Mouse (Mus musculus) T-cell, adult 2 months (primary cell): ENCODE results near the gene Nipal1.

Source experiments
- DNase-seq: peaks from one replicate; pipeline ENCODE4 v3.0.0; 2022; ENCODE audit warnings: low spot score

Gene Nipal1

GRCm38 (mm10) chr5:72665281-72665680, 17.7 kb downstream of the Nipal1 start:
- peak; percentile 51 for DNase-seq

GRCm38 (mm10) chr5:72666428-72666827, 18.8 kb downstream of the Nipal1 start:
- DNase-seq, result no peak

GRCm38 (mm10) chr5:72668351-72668750, 20.8 kb downstream of the Nipal1 start:
- no peak for DNase-seq

GRCm38 (mm10) chr5:72671017-72671699, 23.6 kb downstream of the Nipal1 start:
- DNase-seq, result no peak

GRCm38 (mm10) chr5:72674994-72675542, 27.5 kb downstream of the Nipal1 start:
- no peak for DNase-seq

GRCm38 (mm10) chr5:72681451-72681850, 33.9 kb downstream of the Nipal1 start:
- DNase-seq, result no peak

GRCm38 (mm10) chr5:72689556-72689955, 42.0 kb downstream of the Nipal1 start:
- no peak for DNase-seq

GRCm38 (mm10) chr5:72690516-72690915, 42.9 kb downstream of the Nipal1 start:
- no peak for DNase-seq

- no peak for DNase-seq
Measured at GRCm38 (mm10) chr5:72694684-72695083, 47.1 kb downstream of the Nipal1 start.

GRCm38 (mm10) chr5:72696491-72696890, 48.9 kb downstream of the Nipal1 start:
- no peak for DNase-seq

- DNase-seq, result no peak
Measured at GRCm38 (mm10) chr5:72698343-72698742, 50.7 kb downstream of the Nipal1 start.

GRCm38 (mm10) chr5:72698818-72699499, 51.4 kb downstream of the Nipal1 start:
- DNase-seq, result no peak

- DNase-seq, result no peak
Measured at GRCm38 (mm10) chr5:72699500-72699818, 51.9 kb downstream of the Nipal1 start.

- no peak for DNase-seq
Measured at GRCm38 (mm10) chr5:72702202-72702601, 54.6 kb downstream of the Nipal1 start.

GRCm38 (mm10) chr5:72706095-72706494, 58.5 kb downstream of the Nipal1 start:
- DNase-seq, result no peak

GRCm38 (mm10) chr5:72706722-72707121, 59.1 kb downstream of the Nipal1 start:
- no peak for DNase-seq

- DNase-seq, result no peak
Measured at GRCm38 (mm10) chr5:72709451-72709850, 61.9 kb downstream of the Nipal1 start.

GRCm38 (mm10) chr5:72709976-72710375, 62.4 kb downstream of the Nipal1 start:
- DNase-seq, result no peak

GRCm38 (mm10) chr5:72710572-72711278, 63.1 kb downstream of the Nipal1 start:
- peak; percentile 63 for DNase-seq

- peak; percentile 26 for DNase-seq
Measured at GRCm38 (mm10) chr5:72720587-72720986, 73.0 kb downstream of the Nipal1 start.
